Mouse (Mus musculus) kidney, adult 18-20 months (tissue): ENCODE data around the gene Mmp12.
"Not testable (repeated sequence)": the region's sequence is repeated elsewhere in the genome, so short reads cannot be mapped to it uniquely, and the experiment has no call there.

Source experiments
- DNase-seq: peaks from one replicate; pipeline ENCODE4 v3.0.0; 2021

The Mmp12 gene

DNA sequence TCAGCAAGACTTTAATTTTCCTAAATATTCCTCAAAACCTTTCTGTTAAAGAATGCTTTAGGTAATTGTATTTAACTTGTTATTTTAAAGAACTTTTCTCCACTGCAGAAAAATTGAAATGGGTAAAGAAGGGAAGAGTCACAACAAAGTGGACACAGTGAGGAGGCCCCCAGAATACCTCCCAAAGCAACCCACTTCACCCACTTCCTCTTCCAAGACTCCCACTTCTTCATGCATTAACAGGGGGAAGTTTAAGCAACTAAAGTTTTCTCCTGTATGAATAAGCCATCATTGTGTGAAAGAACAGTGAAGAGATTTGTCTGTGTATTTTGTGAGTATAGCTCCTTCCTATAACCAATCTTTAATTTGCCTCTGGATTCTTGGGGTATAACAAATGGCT lies at the start of gene Mmp12:
Gene Mmp12 (plus strand): TSS at position 275 of the 400 bp plus-strand sequence.
- DNase-seq = no peak

DNA sequence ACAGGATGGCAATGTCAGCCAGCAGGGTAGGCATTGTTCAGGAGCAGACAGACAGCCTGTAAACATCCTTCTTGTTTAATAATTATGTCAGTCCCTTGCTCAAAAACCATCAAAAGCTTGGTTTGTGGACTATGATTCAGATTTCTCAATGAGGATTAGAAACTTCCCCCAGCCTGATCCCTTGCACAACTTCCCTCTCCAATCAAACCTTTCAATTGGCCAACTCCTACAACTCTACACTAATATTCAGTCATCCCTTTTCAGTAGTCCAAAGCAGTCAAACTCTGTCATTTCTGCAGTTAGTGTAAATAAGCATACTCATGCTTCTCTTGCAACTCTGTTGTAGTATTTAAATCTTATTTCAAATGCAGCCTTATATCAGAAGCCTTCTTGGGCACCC lies 12.3 kb upstream of the Mmp12 start:
- DNase-seq = no peak

DNA sequence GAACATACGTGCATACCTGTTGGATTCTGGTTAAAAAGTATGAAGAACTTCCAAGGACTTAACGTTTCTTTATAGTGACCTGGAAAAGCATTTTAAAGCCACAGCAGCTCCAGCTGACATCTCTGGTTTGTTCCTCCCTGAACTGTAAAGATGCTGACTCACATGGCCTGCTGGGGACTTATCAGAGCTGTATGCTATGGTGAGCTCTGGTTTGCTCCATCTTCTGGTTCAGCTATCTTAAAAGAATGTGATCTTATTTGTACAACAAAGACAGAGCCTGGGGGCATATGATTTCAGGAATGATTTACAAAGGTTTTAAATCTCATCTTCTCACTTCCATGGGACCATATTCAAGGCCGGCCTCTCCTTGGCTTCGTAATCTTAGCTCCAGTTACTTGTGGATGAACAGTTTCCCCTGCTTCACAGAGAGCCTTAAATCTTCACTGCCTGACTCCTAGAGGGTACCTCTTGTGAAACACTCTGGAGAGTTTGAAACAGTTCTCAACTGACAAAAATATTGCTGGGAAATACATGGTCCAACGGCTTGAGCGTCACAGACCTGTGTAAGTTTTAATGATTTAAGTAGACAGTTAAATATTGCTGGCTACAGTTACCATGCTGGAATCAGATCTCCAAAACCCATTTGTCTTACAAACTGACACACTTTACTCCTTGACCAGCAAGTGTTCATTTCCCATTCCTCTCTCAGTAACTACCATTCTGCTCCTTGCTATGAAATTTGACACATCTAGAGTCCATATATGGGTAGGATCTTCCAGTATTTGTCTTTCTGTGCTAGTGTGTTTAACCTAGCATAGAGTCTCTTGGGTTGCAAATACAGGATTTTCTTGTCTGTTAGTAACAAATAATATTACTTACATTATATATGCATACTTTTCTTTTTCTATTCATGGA lies 8.2 kb upstream of the Mmp12 start:
- DNase-seq = no peak

DNA sequence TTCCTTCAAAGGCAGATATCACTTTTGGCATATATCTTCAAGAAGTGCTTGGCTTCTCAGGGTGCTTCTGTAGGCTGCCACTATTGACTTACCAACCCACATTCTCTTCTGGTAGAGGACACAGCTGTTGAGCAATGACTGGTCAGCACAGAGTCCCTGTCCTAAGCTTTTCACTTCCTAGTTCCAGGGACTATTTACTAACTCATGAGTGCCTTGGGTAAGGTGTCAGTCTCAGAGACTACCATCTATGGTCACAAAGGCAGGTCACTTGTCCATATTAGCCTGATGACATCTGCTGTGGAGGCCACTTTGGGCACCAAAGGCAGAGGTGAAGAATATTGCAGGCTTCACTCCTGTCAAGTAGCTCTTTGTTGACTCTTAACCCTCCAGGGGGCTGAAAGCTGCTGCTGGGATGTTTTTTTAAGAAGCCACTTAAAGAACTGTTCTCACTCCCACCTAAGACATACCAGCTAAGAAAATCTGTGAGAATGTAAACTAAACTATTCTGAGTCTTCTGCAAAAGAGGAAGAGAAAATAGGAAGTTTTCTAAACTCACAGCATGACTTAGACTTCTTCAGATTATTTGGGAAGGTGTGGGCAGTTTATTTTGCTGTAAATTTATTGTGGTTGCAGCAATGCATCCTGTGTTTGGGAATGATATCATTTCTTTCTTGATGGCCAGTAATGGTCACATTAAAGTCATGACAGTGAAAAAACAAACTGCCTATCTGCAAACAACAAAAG lies 7.3 kb upstream of the Mmp12 start:
- DNase-seq = no peak

DNA sequence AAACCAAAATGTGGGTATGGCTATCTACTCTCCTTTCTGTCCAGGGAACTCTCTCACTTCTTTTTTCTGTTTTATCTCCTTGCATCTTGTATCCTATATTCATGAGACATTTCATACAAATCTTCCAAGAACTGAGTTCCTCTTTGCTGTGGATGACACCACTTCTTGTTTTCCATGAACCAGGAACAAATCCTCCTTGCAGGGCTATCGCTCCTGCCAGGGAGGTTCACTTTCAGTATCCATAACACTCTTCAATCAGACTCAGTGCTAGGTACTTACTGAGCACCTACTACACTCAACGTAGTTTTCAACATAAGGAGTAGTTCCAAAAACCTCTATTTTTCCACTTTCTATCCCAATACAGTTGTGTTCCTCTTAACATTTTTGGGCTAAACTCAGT lies 1.3 kb downstream of the Mmp12 start:
- DNase-seq = no peak

DNA sequence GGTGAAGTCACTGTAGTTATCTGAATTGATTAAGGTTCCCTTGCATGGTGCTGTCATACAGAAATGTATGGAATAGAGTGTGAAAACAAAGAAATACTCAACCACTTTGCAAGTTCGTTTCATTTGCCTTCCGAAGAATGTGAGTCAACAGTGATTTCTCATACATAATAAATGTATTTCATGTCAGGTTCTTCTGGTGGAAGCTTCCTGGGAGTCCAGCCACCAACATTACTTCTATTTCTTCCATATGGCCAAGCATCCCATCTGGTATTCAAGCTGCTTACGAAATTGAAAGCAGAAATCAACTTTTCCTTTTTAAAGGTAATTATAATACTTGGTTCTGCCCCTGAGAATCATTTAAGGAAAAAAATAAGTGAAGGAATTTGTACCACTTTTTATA lies 10.4 kb downstream of the Mmp12 start:
- DNase-seq = no peak

DNA sequence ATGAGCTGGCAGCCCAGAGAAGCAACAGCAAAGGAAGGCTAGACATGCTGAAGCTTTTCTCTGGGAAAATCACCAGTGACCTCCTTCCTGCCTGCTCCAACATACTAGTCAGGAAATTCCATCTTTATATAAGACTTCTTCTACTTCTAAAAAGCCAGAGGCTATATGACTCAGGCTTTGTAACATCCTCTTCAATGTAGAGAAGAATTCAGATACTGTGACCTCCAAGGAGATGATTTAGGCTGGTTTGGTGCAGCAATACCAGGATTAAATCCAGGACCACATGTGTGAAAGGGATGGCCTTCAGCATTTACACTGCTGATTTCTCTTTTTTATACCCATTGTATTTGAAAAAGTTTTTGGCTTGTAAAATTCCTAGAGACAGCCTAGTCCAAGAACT lies 43.8 kb downstream of the Mmp12 start, which contains the start of gene Mmp1b:
Gene Mmp1b (minus strand): TSS at position 101 of the 400 bp plus-strand sequence.
- DNase-seq = no peak

DNA sequence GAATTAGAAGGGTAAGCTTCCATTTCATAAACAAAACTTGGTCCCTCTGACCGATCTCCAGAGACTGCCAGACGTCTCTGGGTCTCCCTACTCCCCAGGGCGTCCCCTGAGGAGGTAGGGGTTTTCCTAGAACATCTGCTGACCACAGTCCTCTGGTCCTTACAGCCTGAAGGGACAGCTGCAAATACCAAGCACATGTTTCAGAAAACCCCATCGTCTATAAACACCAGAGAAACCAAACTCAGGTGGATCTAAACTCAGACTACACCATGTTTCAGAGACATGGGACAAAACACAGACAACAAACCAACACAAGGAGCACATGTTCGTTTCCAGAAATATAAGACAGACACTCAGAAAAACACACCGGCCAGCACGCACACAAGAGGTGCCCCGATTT lies 52.4 kb downstream of the Mmp12 start:
- not testable (repeated sequence) for DNase-seq
